Mouse (Mus musculus): ENCODE measurements around the gene H2-Eb2.

DNA sequence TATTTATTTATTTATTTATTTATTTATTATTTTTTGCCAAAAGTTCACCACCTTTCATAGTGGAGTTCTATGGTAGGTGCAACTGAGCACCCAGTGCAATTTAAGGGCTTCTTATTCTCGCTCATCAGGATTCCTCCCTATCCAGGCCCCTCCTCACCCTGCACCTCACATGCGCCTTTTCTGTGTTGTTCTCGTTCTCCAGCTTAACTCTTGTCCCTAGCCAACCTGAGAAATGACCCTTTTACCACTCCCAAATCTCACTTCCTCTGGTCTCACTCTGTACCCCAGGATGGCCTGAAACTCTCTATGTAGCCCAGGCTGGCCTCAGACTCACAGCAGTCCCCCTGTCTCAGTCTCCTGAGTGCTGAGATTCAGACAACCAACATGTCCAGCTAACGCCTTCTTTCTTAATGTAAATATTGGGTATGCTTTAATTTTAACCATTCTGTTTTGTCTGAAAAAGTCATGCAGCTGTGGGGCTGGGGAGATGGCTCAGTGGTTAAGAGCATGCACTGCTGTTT lies 23.7 kb upstream of the H2-Eb2 start:
- TF ChIP-seq CTCF (IDR thresholded peaks at IDR 0.05; ENCODE audit: insufficient read depth, low read depth, low read length) = no peak
- no peak for TF ChIP-seq POLR2A (IDR thresholded peaks at IDR 0.05; ENCODE audit: insufficient read depth, low read depth, low read length)

All from olfactory bulb, adult 2 months (tissue).